Mouse (Mus musculus): Measurements from ENCODE around the gene Slco1a5. TPM values are rescaled to one million over a fixed set of nuclear protein-coding genes. Genes with fewer than 3 reads are reported as not detected.

Slco1a5 gene
- total RNA-seq, 2 experiments from 2014 or later, result not detected

Other genes starting within 250 kb of the Slco1a5 start
- not detected for gene Slco1a6, start 114.5 kb downstream of the Slco1a5 start, total RNA-seq (2021)
- not detected for gene Iapp, start 24.6 kb downstream of the Slco1a5 start, total RNA-seq (2021)
- gene Pyroxd1, start 22.7 kb upstream of the Slco1a5 start, total RNA-seq (2021), result 10 to 100 TPM; 11.0 to 15.8 TPM
- gene Recql, start 64.1 kb upstream of the Slco1a5 start, total RNA-seq (2021), result 10 to 100 TPM; 18.6 to 20.2 TPM
- gene Golt1b, start 64.2 kb upstream of the Slco1a5 start, total RNA-seq (2021), result 10 to 100 TPM; 29.0 to 29.5 TPM
- 1 to 10 TPM in 1 of 2 experiments, under 1 TPM in 1; 0.92 to 2.1 TPM for gene Spx, start 90.5 kb upstream of the Slco1a5 start, total RNA-seq (2021)
- gene Gys2, start 150.1 kb upstream of the Slco1a5 start, total RNA-seq (2021), result not detected
- 100 to 1,000 TPM; 689 to 743 TPM for gene Ldhb, start 185.0 kb upstream of the Slco1a5 start, total RNA-seq (2021)
- gene Kcnj8, start 248.6 kb upstream of the Slco1a5 start, total RNA-seq (2021), result 1 to 10 TPM; 3.9 to 4.4 TPM